Mouse (Mus musculus) hindbrain, postnatal 0 days (tissue): ENCODE measurements around the gene Dtnbp1. TPM values are rescaled to one million over a fixed set of nuclear protein-coding genes. Genes with fewer than 3 reads are reported as not detected.

Experiments
- ATAC-seq: fragments of 200-750 bp; cut with Nextera tagmentation; 2 replicates; pipeline ENCODE4 v1.8.0; 2017; ENCODE audit warnings: mild to moderate bottlenecking, moderate TSS enrichment, moderate library complexity
- DNase-seq: peaks from one replicate; pipeline ENCODE4 v3.0.0-alpha.2; 2015; ENCODE audit warnings: low spot score
- H3K27ac ChIP-seq: fragments of 300-500 bp; sonication (generic); 2 replicates; pipeline ENCODE4 v1.5.1; 2014; ENCODE audit warnings: mild to moderate bottlenecking
- H3K27me3 ChIP-seq: fragments of 300-500 bp; sonication (generic); 2 replicates; pipeline ENCODE4 v1.6.1; 2014; ENCODE audit warnings: low read length, mixed read lengths; ENCODE audit not compliant: insufficient read depth
- H3K36me3 ChIP-seq: fragments of 300-500 bp; sonication (generic); 2 replicates; pipeline ENCODE4 v1.6.1; 2014; ENCODE audit warnings: low read length, mixed read lengths; ENCODE audit not compliant: insufficient read depth
- H3K4me1 ChIP-seq: fragments of 300-500 bp; sonication (generic); 2 replicates; pipeline ENCODE4 v1.6.1; 2014; ENCODE audit warnings: antibody characterized with exemption, low read length, mixed read lengths; ENCODE audit not compliant: insufficient read depth
- H3K4me2 ChIP-seq: fragments of 300-500 bp; sonication (generic); 2 replicates; pipeline ENCODE4 v1.6.1; 2014; ENCODE audit warnings: low read depth, mild to moderate bottlenecking, low read length, moderate library complexity, mixed read lengths
- H3K4me3 ChIP-seq: fragments of 300-500 bp; sonication (generic); 2 replicates; pipeline ENCODE4 v1.5.1; 2014; ENCODE audit warnings: low read length
- H3K9ac ChIP-seq: fragments of 300-500 bp; sonication (generic); replicated peaks from 2 replicates; pipeline ENCODE4 v1.6.1; 2014; ENCODE audit warnings: mild to moderate bottlenecking, low read length, moderate library complexity, mixed read lengths
- H3K9me3 ChIP-seq: fragments of 300-500 bp; sonication (generic); 2 replicates; pipeline ENCODE4 v1.6.1; 2016; ENCODE audit warnings: low read length, mixed read lengths
- CTCF ChIP-seq: IDR thresholded peaks from 2 replicates; pipeline ENCODE4 v1.5.1; 2016; ENCODE audit warnings: antibody characterized with exemption, control low read depth, low read depth
- WGBS: fragments of 180-500 bp; shearing (Covaris S2); extraction: QIAGEN DNeasy Blood & Tissue Kit; methylation state at CpG from one replicate; pipeline ENCODE4 v1.1.7; 2014; 5-methylcytosine and 5-hydroxymethylcytosine counted together
- polyA plus RNA-seq: library from polyadenylated mRNA; unstranded; fragments of >200 nt; fragmentation: Nextera tagmentation; extraction: Ambion mirVana; gene quantifications from 2 replicates; pipeline ENCODE4 v1.2.1, GENCODE M21; 2015
- total RNA-seq: library from RNA; depleted of rRNA; stranded (reverse); fragments of >200 nt; gene quantifications from 2 replicates; pipeline ENCODE4 v1.2.3, GENCODE M21; 2014; rRNA removed

Gene Dtnbp1
- total and polyA plus RNA-seq, 2 experiments from 2014 or later: 90.7 to 127 TPM

- ATAC-seq (no peak), DNase-seq (no peak)
- no peak overlapping the region for H3K4me3 ChIP-seq
- H3K36me3 ChIP-seq: peaks cover 14% of the 10 kb centered on the region; the same call in 1 of the 2 replicates
- no peak overlapping the region for H3K27ac ChIP-seq
- H3K4me2 ChIP-seq: no peak overlapping the region
- no peak for TF ChIP-seq CTCF
- no peaks in the 10 kb centered on the region for H3K4me1 ChIP-seq
- no peaks in the 10 kb centered on the region for H3K27me3 ChIP-seq
- 47% methylated on average over 5 of the region's 5 CpGs for WGBS
- no peaks in the 10 kb centered on the region for H3K9me3 ChIP-seq
- no peak overlapping the region for H3K9ac ChIP-seq
These were observed 109.9 kb downstream of the Dtnbp1 start for GRCm38 (mm10) chr13:44891813-44892730.

- Histone ChIP-seq H3K36me3 (peaks cover 7% of the 10 kb centered on the region; the same call in 1 of the 2 replicates), H3K27me3 (no peaks in the 10 kb centered on the region), H3K27ac (no peak overlapping the region), H3K4me3 (no peak overlapping the region), H3K9me3 (no peaks in the 10 kb centered on the region), H3K4me2 (no peak overlapping the region), H3K9ac (no peak overlapping the region), H3K4me1 (no peaks in the 10 kb centered on the region)
- no peak for ATAC-seq
- 51% methylated on average over 2 of the region's 2 CpGs for WGBS
- DNase-seq: no peak
- TF ChIP-seq CTCF: no peak
These were observed 111.3 kb downstream of the Dtnbp1 start for GRCm38 (mm10) chr13:44890612-44891011.

GRCm38 (mm10) chr13:44886221-44886620, 115.7 kb downstream of the Dtnbp1 start:
- Histone ChIP-seq H3K9ac (no peak overlapping the region), H3K27ac (no peak overlapping the region), H3K27me3 (no peaks in the 10 kb centered on the region), H3K4me3 (no peak overlapping the region), H3K4me2 (no peak overlapping the region), H3K4me1 (no peaks in the 10 kb centered on the region), H3K36me3 (peaks cover 7% of the 10 kb centered on the region; the same call in 1 of the 2 replicates), H3K9me3 (no peaks in the 10 kb centered on the region)
- ATAC-seq: no peak
- no peak for DNase-seq
- WGBS: 91% methylated on average over 2 of the region's 2 CpGs
- TF ChIP-seq CTCF: no peak

- Histone ChIP-seq H3K4me3 (no peak overlapping the region), H3K4me2 (no peak overlapping the region), H3K36me3 (no peaks in the 10 kb centered on the region), H3K27me3 (no peaks in the 10 kb centered on the region), H3K4me1 (no peaks in the 10 kb centered on the region), H3K9me3 (no peaks in the 10 kb centered on the region), H3K9ac (no peak overlapping the region), H3K27ac (no peak overlapping the region)
- DNase-seq: no peak
- no peak for TF ChIP-seq CTCF
- ATAC-seq: no peak
- 81% methylated on average over 4 of the region's 4 CpGs for WGBS
These were observed 120.9 kb downstream of the Dtnbp1 start for GRCm38 (mm10) chr13:44881001-44881400.

GRCm38 (mm10) chr13:44876799-44877198, 125.1 kb downstream of the Dtnbp1 start:
- Histone ChIP-seq H3K27ac (no peak overlapping the region), H3K4me1 (no peaks in the 10 kb centered on the region), H3K4me3 (no peak overlapping the region), H3K4me2 (no peak overlapping the region), H3K9me3 (no peaks in the 10 kb centered on the region), H3K9ac (no peak overlapping the region), H3K36me3 (no peaks in the 10 kb centered on the region), H3K27me3 (no peaks in the 10 kb centered on the region)
- no peak for TF ChIP-seq CTCF
- ATAC-seq (no peak), DNase-seq (no peak)
- WGBS: 66% methylated on average over 2 of the region's 2 CpGs

Other genes with a start within 250 kb of the Dtnbp1 start
- 0.21 TPM in 1 of 2 replicates, not detected in the other for gene Gm9817, start 76.5 kb upstream of the Dtnbp1 start, total RNA-seq
- gene Gm9817, start 76.5 kb upstream of the Dtnbp1 start, polyA plus RNA-seq: 0.16 TPM in 1 of 2 replicates, not detected in the other